Mouse (Mus musculus): ENCODE data around the gene Rap2c. TPM values are rescaled to one million over a fixed set of nuclear protein-coding genes. Genes with fewer than 3 reads are reported as not detected.

The Rap2c gene
- 10 to 100 TPM; 24.7 to 32.3 (median 26.7) TPM for total RNA-seq (2022)

DNA sequence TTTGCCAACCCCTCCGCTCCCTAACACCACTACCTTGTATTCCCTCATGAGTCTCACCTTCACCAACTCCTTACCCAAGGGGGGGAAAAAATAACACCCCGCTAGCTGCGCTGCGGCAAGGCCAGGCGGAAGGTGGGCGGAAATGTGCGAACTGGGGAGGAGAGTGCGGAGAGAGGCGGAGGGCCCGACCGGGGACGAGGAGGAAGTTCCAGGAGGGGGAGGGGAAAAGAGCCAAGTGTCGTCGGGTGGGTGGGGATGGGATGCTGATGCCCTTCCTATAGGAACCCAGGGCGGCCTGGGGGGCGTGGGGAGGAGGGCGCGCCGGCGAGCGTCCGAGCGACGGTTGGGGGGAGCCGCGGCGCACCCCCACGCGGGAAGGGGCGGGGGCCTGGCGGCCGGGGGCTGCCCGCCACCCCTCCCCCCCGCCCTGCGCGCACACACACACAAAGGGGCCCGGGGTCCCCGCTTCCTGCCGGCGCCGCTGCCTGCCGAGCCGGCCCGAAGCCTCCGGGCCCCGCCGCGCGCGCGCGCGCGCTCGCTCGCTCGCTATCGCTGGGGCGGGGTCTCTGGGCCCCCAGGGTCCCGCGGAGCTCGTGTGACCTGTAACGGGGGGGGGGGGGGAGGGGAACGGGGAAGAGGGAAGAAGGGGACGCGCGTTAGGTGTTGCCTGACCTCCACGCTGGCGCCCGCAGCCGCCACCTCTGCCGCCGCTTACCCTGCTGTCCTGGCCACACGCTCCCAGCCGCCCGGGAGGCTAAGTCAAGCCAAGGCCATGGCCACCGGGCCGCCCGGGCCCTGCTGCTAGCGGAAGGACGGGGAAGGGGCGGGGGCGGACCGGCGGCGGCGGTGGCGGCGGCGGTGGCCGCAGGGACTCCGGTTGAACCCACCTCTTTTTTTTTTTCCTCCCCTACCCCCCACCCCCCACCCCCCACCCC is at the start of gene Rap2c:
Rap2c (minus strand) TSS at position 168 of the 935 bp plus-strand sequence.
- peak; percentile 31 for DNase-seq

DNA sequence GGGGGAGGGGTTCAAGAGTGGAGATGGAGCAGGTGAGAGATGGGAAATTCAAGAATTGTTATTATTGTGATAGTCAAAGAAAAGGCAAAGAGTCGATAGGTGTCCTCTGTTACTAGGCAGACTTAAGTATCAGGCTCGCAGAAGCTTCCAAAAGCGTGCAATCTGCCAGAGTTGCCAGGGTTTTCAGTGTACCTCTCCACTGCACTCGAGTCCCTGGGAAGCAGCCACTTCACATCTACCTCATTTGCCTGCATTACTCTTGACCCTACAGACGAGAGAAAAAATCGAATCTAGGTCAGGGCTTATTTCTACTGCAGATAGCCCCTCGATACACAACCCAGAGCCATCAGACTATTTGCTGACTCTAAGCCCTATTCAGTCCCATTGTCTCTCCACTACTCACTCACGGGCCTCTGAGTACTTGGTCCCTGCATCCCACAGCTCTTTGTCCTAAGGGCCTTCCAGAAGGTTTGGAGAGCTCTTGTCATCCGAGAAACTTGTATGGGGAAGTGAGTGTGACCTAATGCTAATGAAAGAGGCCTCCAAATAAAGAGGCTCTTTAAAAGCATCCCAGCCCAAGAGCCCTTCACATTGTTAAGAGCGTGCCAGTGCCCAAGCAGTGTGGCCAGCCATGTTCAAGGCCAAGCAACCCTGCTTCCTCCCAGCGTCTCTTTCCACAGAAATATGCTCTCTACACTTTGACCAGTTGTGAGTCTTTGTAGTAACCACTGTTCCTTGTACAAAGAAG is 48.9 kb upstream of the Rap2c start:
- no peak for DNase-seq

DNA sequence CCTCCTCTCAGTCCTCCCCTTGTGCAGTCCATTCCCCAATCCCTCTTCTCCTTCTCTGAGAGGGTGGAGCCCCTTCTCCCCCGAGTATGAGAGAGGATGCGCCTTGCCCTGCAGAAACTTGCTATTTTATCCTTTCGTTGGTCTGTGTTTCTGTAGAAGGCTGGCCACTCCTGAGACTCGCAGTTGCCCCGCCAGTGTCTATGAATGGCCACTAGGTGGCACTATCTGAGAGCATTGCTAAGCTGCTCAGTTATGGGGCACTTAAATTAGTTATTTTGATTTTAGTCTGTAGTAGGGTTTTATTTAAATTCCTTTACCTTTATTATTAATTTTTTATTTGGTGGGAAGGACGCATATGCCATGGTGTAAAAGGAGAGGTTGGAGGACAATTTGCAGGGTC is 48.0 kb upstream of the Rap2c start:
- DNase-seq: peak; percentile 5

GRCm38 (mm10) chrX:51065158-51065664 is 47.4 kb upstream of the Rap2c start:
- no peak for DNase-seq

DNA sequence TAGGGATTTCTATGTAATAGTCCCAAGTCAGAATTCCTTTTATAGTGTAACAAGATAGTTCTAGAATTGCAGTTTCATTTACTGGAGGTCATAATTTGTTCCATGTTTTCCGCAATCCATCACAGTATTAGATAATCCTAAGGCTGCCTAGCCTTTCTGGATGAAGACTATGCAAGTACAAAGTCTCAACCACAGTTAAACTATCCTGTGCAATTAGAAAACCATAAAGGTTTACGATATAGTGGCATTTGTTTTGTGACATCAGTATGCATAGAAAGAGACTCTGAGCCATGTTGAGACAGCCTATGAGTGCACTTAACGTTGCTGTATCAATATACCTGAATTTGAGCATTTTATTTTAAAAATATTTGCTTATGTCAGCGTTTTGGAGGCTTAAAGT is 42.4 kb upstream of the Rap2c start:
- DNase-seq: no peak

DNA sequence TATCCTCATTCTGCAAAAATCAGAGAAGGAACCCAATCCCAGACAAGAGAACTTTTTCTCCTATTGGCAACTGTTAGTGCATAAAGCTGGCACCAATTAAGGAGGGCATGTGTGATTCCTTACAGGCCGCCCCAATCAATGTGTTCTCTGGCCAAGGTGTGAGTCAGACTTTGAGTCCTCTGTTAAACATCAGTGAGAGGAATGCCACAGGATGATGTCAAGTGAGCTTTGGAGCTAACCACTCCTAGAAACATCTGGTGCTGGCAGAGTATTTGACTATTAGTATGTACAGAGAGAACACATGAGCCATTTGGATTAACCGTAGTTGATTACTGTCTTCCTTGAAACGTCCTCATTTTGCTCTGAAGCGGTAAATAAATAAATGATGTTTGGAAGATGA is 40.9 kb upstream of the Rap2c start:
- DNase-seq: no peak

- no peak for DNase-seq
These were observed 40.5 kb upstream of the Rap2c start for GRCm38 (mm10) chrX:51058317-51058716.

DNA sequence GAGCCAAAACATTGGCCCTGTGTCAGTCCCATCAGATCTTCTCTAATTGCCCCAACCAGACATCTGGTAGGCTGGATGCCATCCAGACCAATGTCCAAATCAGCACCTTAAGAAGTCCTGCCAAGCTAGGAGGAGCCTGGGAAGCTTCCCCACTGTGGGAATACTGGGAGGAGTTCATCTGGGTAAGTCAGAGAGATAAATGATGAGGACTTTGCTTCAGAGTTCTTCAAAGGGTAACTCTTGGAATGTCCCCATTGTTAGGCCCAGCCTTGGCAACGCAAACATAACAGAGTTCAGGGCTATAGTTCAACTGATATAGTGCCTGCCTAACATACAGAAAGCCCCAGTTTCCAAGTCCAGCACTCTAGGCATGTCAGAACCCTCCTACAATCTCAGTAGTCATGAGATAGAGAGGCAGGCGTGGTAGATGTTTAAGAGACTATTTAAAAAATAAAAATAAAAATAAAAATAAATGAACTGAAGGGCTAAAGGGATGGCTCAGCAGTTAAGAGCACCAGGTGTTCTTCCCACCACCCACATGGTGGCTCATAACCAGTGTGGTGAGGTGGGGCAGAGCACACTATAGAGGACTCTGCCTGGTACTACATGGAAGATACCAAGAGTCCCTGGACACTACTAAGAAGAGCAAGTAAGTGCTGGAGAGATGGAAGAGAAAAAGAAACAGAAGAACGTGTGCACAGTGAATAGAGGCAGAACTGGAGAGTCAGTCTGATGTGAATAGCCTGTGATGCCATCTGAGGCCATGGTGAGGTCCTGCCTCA is 34.1 kb upstream of the Rap2c start:
- DNase-seq: no peak

DNA sequence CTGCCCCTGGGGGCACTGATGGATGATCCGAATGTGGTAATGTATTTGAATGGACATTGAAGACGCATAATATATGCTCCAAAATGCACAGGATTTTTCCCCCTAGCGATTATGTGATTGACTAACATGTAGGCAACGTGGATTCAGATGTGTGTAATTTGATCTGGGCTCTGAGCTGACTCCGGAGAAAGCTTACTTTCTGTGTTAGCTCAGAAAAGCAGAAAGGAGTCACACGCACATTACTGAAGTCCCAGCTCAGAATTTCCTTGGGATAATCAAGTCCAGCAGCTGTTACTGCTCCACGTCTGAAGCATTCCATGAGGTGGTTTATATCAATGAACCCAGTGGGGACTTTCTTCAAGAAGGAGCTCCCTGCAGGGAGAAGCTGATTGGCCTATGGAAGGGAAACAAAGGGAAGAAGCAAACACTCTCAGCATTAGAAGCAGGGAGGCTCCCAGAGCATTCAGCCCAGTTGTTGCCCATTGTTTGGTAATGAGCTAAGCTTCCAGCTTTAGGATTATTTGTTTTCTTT is 17.9 kb upstream of the Rap2c start:
- DNase-seq: no peak

DNA sequence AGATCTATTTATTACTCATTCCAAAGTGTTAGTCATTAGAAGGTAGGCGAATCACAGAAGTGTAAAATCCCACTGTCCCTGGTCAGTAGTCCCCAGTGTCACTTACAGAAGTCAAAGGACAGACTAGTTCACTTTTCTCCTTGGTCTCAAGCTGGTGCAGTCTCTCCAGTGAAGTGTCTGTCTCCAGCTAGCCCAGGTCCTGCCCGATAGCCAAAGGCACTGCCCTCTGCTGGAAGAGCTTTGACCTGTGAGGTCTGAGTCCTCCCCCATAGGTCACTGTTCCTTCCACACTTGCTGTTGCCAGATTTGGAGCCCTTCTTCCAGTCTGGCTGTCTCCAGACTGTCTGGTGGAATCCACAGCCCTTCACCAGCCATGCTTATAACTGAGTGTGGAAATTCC is 2.1 kb upstream of the Rap2c start:
- peak; percentile 19 for DNase-seq

DNA sequence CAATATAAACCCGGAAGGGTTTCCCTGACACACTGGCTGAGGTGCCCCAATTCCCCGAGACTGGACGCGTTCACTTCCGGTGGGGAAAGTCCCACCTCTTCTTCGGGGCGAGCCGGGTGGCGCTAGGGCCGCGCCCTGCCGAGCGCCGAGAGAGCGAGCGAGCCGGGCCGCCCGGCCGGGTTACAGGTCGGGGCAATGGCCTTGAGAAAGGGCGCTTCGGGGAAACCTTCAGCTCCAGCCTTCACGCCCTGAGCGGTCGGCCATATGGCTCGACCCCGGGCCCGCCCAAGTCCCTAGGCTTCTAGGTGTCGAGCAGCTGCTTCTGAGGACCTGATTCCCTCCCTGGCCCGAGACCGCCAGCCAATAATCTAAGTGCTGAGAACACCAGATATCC is 965 bp upstream of the Rap2c start:
- peak; percentile 75 for DNase-seq

DNA sequence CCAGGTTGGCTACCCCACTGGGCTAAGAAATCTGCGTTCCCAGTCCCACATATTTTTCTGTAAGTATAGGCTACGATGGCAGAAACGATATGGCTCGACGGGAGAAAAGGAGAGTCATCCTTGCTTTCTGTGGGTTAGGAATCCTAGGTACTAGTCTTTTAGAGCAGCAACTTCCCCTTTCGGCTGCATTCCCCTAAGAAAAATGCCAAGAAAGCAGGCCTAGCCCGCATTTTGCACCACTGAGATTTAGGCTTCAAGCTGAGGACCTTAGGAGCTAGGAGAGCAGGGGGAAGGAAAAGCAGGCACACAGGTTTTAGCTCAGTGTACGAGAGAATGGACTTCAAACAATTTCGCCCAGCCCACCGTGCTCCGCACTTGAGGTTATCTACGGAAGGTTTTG is 892 bp downstream of the Rap2c start:
- no peak for DNase-seq

GRCm38 (mm10) chrX:51012280-51012679 is 5.5 kb downstream of the Rap2c start:
- no peak for DNase-seq

DNA sequence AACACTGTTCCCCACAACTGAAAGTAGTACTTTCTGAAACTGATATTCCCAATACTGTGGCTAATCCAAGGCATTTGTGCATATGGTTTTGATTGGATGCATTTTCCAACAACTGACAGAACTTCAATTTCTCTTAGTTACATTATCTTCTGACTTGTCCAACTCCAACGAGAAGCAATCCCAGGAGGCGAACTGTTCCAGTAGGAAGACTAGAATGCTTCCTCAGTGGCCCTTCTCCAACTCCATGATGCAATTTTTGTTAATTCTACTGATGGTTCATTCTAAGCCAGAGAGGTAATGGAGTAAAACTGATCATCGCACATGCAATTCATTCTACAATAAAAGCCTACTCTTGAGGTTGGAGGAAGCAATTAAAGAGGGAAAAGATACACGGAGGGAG is 7.5 kb downstream of the Rap2c start:
- DNase-seq: no peak

- DNase-seq: peak; percentile 35
These were observed 17.0 kb downstream of the Rap2c start for GRCm38 (mm10) chrX:51000791-51001190.

DNA sequence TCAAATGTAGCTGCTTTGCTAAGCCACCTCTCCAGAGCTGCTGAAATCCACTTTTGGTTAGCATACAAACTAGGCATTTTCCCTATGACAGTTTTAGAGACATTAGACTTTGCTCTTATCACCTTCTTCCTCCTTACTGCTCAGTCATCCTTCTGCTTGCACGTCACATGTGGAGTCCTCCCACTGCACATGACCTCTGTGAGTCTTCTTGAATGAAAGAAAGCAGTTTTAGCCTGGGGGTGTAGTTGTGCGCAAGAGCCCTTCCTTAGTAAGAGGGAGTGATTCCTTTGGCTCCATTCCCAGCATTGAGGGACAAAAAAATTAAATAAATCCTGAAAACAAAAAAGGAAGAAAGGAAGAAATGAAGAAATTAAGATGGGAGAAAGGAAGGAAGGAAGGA is 22.5 kb downstream of the Rap2c start:
- DNase-seq: no peak

DNA sequence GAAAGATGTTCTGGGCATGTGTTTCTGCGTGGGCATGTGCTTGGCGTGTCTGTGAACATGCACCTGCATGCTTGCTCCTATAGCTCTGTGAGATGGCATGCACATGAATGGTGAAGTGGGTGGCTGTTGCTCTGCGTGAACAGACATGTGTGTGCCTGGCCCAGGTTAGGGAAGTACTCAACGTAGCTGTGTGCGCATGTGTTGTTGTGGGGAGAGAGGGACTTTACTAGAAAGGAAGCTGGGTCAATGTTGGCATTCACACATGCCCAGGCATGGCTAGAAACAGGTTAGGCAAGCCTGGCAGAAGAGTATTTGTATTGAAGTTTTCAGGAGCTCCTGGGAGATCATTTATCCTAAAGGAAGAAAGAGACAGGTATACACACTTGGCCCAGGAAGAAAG is 26.5 kb downstream of the Rap2c start:
- no peak for DNase-seq

DNA sequence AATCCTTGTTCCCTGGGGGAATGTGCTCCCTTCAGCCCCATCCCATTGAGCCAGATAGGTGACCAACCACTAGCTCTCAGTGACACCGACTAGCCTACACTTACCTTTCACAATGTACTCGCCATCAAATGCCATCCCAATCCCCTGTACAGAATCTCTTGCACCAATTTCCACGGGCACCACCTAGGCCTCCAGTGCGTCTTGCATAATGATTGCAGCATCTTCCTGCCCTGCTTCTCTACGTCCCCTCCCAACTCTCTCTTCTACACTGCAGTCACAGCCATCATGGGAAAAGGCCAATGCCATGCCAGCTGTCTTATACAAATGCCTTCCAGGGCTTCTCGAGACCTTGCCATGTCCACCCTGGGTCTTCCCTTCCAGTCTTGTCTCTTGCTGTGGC is 27.9 kb downstream of the Rap2c start:
- DNase-seq: no peak

GRCm38 (mm10) chrX:50988581-50988980 is 29.2 kb downstream of the Rap2c start:
- DNase-seq: no peak

- no peak for DNase-seq
These were observed 39.4 kb downstream of the Rap2c start for GRCm38 (mm10) chrX:50978428-50978827.

DNA sequence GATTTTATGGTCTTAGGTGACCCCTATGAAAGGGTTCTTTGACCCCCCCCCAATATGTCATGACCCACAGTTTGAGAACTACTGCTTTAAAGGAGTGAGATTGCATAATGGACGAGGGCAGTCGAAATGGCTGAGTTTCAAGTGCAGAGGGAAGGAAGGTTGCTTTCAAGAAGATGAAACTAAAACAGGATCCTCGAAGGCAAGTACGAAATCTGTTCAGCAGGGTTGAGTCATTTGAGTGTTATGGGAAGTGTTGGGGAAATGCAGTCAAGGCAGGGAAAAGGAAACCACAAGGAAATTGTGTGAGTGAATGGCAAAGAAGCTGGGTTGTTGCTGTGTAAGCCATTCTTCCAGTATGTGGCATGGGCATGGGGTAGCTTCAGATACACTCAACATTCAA is 45.7 kb downstream of the Rap2c start:
- DNase-seq: no peak

DNA sequence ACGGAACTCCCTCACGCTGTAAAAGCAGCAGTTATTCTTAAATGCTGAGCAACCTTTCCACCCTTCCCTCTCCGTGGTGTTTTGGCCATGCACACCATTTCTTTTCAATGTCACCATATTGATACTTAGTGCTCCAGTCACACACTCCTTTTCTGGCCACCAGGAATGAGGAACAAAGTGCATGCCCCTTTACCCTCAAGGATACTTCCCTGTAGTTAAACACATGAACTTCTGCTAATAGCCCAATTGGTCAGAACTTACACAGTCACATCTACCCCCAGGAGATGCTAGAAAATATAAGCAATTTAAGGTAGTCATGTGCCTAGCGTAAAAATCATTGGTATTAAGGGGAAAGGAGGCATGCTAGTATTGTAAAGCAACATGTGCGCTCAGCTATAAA is 47.9 kb downstream of the Rap2c start:
- no peak for DNase-seq
